In genomic region chr17:35921710-35922109, GRCm38 (mm10) we compare ENCODE assay signal across 14 mouse cellular contexts. TPM values are rescaled to one million over a fixed set of nuclear protein-coding genes. Genes with fewer than 3 reads are reported as not detected.
DNase-seq lines count a peak whose midpoint lies in the region; ATAC-seq and TF ChIP-seq lines count a peak whose summit lies in the region.
"Had no signal": no experiment of that assay in that cellular context is flagged by ENCODE, and none has a peak within 500 bp of the region (broad histone marks: within the 10 kb centered on the region; RNA-seq: fewer than 3 reads in every experiment).

No protein-coding gene starts in this region.

- peak overlapping the region; percentile 94; the same call in 1 of the 2 replicates for H3K27ac ChIP-seq in gastrocnemius, adult 2 months
- H3K27ac ChIP-seq in kidney, postnatal 0 days = 0 out of 2 replicates have a peak overlapping the region, but pooled peaks have one; percentile 0
- H3K27ac ChIP-seq in embryonic fibroblast, embryonic 13.5 days (ENCODE audit: insufficient read depth, low read length) = no peak overlapping the region
- peak overlapping the region; percentile 92; the same call in 1 of the 2 replicates for H3K27ac ChIP-seq in midbrain, embryonic 14.5 days (replicated peaks; ENCODE audit: low read depth, low read length)
- H3K27ac ChIP-seq: limb, embryonic 13.5 days had no signal

- no peak overlapping the region for H3K4me3 ChIP-seq in gastrocnemius, adult 2 months
- no peak overlapping the region for H3K4me3 ChIP-seq in kidney, postnatal 0 days (replicated peaks; ENCODE audit: low read depth, low read length)
- H3K4me3 ChIP-seq in embryonic fibroblast, embryonic 13.5 days (ENCODE audit: insufficient read depth, low read length) = no peak overlapping the region
- H3K4me3 ChIP-seq in midbrain, embryonic 14.5 days (replicated peaks; ENCODE audit: low read depth, low read length) = no peak overlapping the region
- H3K4me3 ChIP-seq: heart, adult 2 months; left cerebral cortex, adult 2 months; limb, embryonic 13.5 days; lung, embryonic 15.5 days; megakaryocyte, embryonic 14.5 days had no signal

- H3K9me3 ChIP-seq in kidney, postnatal 0 days (replicated peaks; ENCODE audit: low read length) = no peaks in the 10 kb centered on the region
- H3K9me3 ChIP-seq in midbrain, embryonic 14.5 days (ENCODE audit: control insufficient read depth, low read length) = no peaks in the 10 kb centered on the region
- H3K9me3 ChIP-seq: embryonic facial prominence, embryonic 10.5 days; limb, embryonic 13.5 days; lung, embryonic 15.5 days; megakaryocyte, embryonic 14.5 days had no signal

- intact Hi-C loops in gastrocnemius, adult 2 months (cut with DNase I) = no loop called here

- H3K9ac ChIP-seq in kidney, postnatal 0 days (ENCODE audit: low read depth, low read length) = no peak overlapping the region
- no peak overlapping the region for H3K9ac ChIP-seq in midbrain, embryonic 14.5 days (replicated peaks; ENCODE audit: low read length)
- H3K9ac ChIP-seq: limb, embryonic 13.5 days; lung, embryonic 15.5 days had no signal

- no peak for TF ChIP-seq CTCF in gastrocnemius, adult 2 months (IDR thresholded peaks at IDR 0.05)
- TF ChIP-seq CTCF in kidney, postnatal 0 days (IDR thresholded peaks at IDR 0.05; ENCODE audit: low read depth) = no peak
- no peak for TF ChIP-seq CTCF in embryonic fibroblast, embryonic 13.5 days (IDR thresholded peaks at IDR 0.05; ENCODE audit: borderline replicate concordance, insufficient read depth, low read length)

- H3K27me3 ChIP-seq in kidney, postnatal 0 days (ENCODE audit: insufficient read depth, low read length) = no peaks in the 10 kb centered on the region
- H3K27me3 ChIP-seq in midbrain, embryonic 14.5 days (ENCODE audit: control insufficient read depth, insufficient read depth, low read length) = no peaks in the 10 kb centered on the region
- H3K27me3 ChIP-seq: limb, embryonic 13.5 days; lung, embryonic 15.5 days; megakaryocyte, embryonic 14.5 days had no signal

- WGBS in kidney, postnatal 0 days = 72% methylated on average over 4 of the region's 4 CpGs
- 86% methylated on average over 4 of the region's 4 CpGs for WGBS in midbrain, embryonic 14.5 days

- no peak for DNase-seq in gastrocnemius, adult 2 months
- DNase-seq in gastrocnemius, postnatal 10 days = no peak
- no peak for DNase-seq in kidney, postnatal 0 days (ENCODE audit: low spot score)
- no peak for DNase-seq in kidney, adult 9 months
- DNase-seq in midbrain, embryonic 14.5 days = no peak
- DNase-seq in ovary, postnatal 14 days (ENCODE audit: low spot score) = no peak
- DNase-seq in right cerebral cortex, postnatal 25 days = no peak
- DNase-seq: heart, adult 2 months had no signal

- H3K36me3 ChIP-seq in kidney, postnatal 0 days (ENCODE audit: insufficient read depth, low read length) = peaks cover 32% of the 10 kb centered on the region
- H3K36me3 ChIP-seq in midbrain, embryonic 14.5 days (ENCODE audit: control insufficient read depth, insufficient read depth, low read length) = peaks cover 36% of the 10 kb centered on the region

- no peak for ATAC-seq in kidney, postnatal 0 days (replicated peaks; ENCODE audit: low FRiP score, low read depth)
- ATAC-seq in midbrain, embryonic 14.5 days (ENCODE audit: low FRiP score, low TSS enrichment) = no peak

- peak; percentile 58; the same call in 1 of the 2 replicates for TF ChIP-seq POLR2A in embryonic fibroblast, embryonic 13.5 days (IDR thresholded peaks at IDR 0.05; ENCODE audit: low read depth, low read length)

- H3K4me2 ChIP-seq in kidney, postnatal 0 days (ENCODE audit: low read length) = no peak overlapping the region
- H3K4me2 ChIP-seq in midbrain, embryonic 14.5 days (ENCODE audit: low read length) = no peak overlapping the region
- H3K4me2 ChIP-seq: limb, embryonic 13.5 days; lung, embryonic 15.5 days had no signal

- H3K4me1 ChIP-seq in kidney, postnatal 0 days (replicated peaks; ENCODE audit: insufficient read depth, low read length) = peaks cover 18% of the 10 kb centered on the region; the same call in 1 of the 2 replicates
- H3K4me1 ChIP-seq in embryonic fibroblast, embryonic 13.5 days (ENCODE audit: control insufficient read depth, insufficient read depth, low read length) = peaks cover 5% of the 10 kb centered on the region
- H3K4me1 ChIP-seq in midbrain, embryonic 14.5 days (ENCODE audit: control insufficient read depth, insufficient read depth, low read length) = peaks cover 30% of the 10 kb centered on the region

RNA-seq across cellular contexts. Expression of gene Ppp1r10, which starts 5.5 kb away (rescaled TPM):
- total RNA-seq in gastrocnemius, adult 2 months (2021) = 10 to 100 TPM; 15.6 to 34.8 TPM
- total RNA-seq in gastrocnemius, postnatal 10 days (2021) = 10 to 100 TPM; 31.4 to 47.1 TPM
- 28.8 and 29.7 TPM in 2 replicates for polyA plus RNA-seq in kidney, postnatal 0 days (2015; fragmentation: Nextera tagmentation; extraction: Ambion mirVana)
- 58.6 and 67.3 TPM in 2 replicates for polyA plus RNA-seq in embryonic fibroblast, embryonic 13.5 days (2011; ENCODE audit: insufficient read length, low read depth, missing spikeins)
- 36.3 and 45.2 TPM in 2 replicates for polyA plus RNA-seq in midbrain, embryonic 14.5 days (2014; fragmentation: Nextera tagmentation; extraction: Ambion mirVana)

RNA-seq across cellular contexts. Expression of gene Mrps18b, which starts 5.5 kb away (rescaled TPM):
- 10 to 100 TPM; 58.6 to 65.4 TPM for total RNA-seq in gastrocnemius, adult 2 months (2021)
- 10 to 100 TPM; 44.8 to 54.4 TPM for total RNA-seq in gastrocnemius, postnatal 10 days (2021)
- polyA plus RNA-seq in kidney, postnatal 0 days (2015; fragmentation: Nextera tagmentation; extraction: Ambion mirVana) = 88.4 and 94.7 TPM in 2 replicates
- polyA plus RNA-seq in embryonic fibroblast, embryonic 13.5 days (2011; ENCODE audit: insufficient read length, low read depth, missing spikeins) = 86.9 and 89.8 TPM in 2 replicates
- polyA plus RNA-seq in midbrain, embryonic 14.5 days (2014; fragmentation: Nextera tagmentation; extraction: Ambion mirVana) = 54.9 and 55.3 TPM in 2 replicates

RNA-seq across cellular contexts. Expression of gene Atat1, which starts 11.8 kb away (rescaled TPM):
- 1 to 10 TPM; 2.8 to 4.2 TPM for total RNA-seq in gastrocnemius, adult 2 months (2021)
- total RNA-seq in gastrocnemius, postnatal 10 days (2021) = 1 to 10 TPM; 6.4 to 9.8 TPM
- 28.4 and 36.9 TPM in 2 replicates for polyA plus RNA-seq in kidney, postnatal 0 days (2015; fragmentation: Nextera tagmentation; extraction: Ambion mirVana)
- 31.8 and 34.7 TPM in 2 replicates for polyA plus RNA-seq in embryonic fibroblast, embryonic 13.5 days (2011; ENCODE audit: insufficient read length, low read depth, missing spikeins)
- 478 and 503 TPM in 2 replicates for polyA plus RNA-seq in midbrain, embryonic 14.5 days (2014; fragmentation: Nextera tagmentation; extraction: Ambion mirVana)

RNA-seq across cellular contexts. Expression of gene 2310061I04Rik, which starts 24.5 kb away (rescaled TPM):
- total RNA-seq in gastrocnemius, adult 2 months (2021) = 10 to 100 TPM; 73.0 to 78.4 TPM
- total RNA-seq in gastrocnemius, postnatal 10 days (2021) = 10 to 100 TPM; 49.6 to 56.2 TPM
- 36.6 and 39.1 TPM in 2 replicates for polyA plus RNA-seq in kidney, postnatal 0 days (2015; fragmentation: Nextera tagmentation; extraction: Ambion mirVana)
- polyA plus RNA-seq in embryonic fibroblast, embryonic 13.5 days (2011; ENCODE audit: insufficient read length, low read depth, missing spikeins) = 29.0 and 37.3 TPM in 2 replicates
- 50.7 and 70.0 TPM in 2 replicates for polyA plus RNA-seq in midbrain, embryonic 14.5 days (2014; fragmentation: Nextera tagmentation; extraction: Ambion mirVana)

RNA-seq across cellular contexts. Expression of gene Dhx16, which starts 42.1 kb away (rescaled TPM):
- total RNA-seq in gastrocnemius, adult 2 months (2021) = 10 to 100 TPM; 13.2 to 16.2 TPM
- 10 to 100 TPM; 12.6 to 16.8 TPM for total RNA-seq in gastrocnemius, postnatal 10 days (2021)
- 29.2 and 33.3 TPM in 2 replicates for polyA plus RNA-seq in kidney, postnatal 0 days (2015; fragmentation: Nextera tagmentation; extraction: Ambion mirVana)
- 40.5 and 41.1 TPM in 2 replicates for polyA plus RNA-seq in embryonic fibroblast, embryonic 13.5 days (2011; ENCODE audit: insufficient read length, low read depth, missing spikeins)
- polyA plus RNA-seq in midbrain, embryonic 14.5 days (2014; fragmentation: Nextera tagmentation; extraction: Ambion mirVana) = 27.4 and 30.7 TPM in 2 replicates

Comparison
In these comparisons a context has a peak if more than half of its experiments do, and no peak if none do; other contexts are left out.
1. RNA of gene Atat1, which starts 11.8 kb away (polyA plus RNA-seq): 478 to 503 TPM in midbrain, embryonic 14.5 days; 31.8 to 34.7 TPM in embryonic fibroblast, embryonic 13.5 days and 28.4 to 36.9 TPM in kidney, postnatal 0 days; every median in the first group is over 10 times any median in the second.